Mouse (Mus musculus) induced T-regulatory cell, adult 2 months (primary cell): Measurements from ENCODE around the gene Myod1.

ENCODE experiments used
- DNase-seq: peaks from one replicate; pipeline ENCODE4 v3.0.0-alpha.2; 2012; ENCODE audit warnings: low read depth

The Myod1 gene

DNA sequence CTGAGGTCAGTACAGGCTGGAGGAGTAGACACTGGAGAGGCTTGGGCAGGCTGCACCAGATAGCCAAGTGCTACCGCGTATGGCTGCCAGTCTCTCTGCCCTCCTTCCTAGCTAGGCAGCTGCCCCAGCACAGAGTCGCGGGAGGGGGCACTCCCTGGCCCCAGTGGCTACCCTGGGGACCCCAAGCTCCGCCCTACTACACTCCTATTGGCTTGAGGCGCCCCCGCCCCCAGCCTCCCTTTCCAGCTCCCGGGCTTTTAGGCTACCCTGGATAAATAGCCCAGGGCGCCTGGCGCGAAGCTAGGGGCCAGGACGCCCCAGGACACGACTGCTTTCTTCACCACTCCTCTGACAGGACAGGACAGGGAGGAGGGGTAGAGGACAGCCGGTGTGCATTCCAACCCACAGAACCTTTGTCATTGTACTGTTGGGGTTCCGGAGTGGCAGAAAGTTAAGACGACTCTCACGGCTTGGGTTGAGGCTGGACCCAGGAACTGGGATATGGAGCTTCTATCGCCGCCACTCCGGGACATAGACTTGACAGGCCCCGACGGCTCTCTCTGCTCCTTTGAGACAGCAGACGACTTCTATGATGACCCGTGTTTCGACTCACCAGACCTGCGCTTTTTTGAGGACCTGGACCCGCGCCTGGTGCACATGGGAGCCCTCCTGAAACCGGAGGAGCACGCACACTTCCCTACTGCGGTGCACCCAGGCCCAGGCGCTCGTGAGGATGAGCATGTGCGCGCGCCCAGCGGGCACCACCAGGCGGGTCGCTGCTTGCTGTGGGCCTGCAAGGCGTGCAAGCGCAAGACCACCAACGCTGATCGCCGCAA, at the start of gene Myod1:
Gene Myod1, plus strand, starts transcription at position 303 of the 836 bp plus-strand sequence.
- no peak for DNase-seq

DNA sequence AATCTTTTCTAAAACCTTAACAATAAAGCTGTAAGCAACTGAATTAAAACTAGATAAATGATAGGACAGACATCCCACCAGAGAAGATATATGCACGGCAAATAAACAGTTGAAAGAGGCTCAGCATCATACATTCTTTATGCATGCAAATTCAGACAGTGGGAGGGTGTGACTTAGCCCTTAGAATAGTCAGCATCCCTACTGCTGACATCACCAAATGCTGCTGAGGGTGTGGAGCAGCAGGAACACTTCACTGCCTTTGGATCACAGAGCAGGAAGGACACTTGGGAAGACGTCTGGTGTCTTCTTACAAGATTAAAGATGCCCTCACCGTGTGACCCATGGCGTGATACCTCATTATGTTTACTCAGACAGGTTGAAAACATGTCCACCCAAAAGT, 48.4 kb upstream of the Myod1 start:
- DNase-seq: no peak

DNA sequence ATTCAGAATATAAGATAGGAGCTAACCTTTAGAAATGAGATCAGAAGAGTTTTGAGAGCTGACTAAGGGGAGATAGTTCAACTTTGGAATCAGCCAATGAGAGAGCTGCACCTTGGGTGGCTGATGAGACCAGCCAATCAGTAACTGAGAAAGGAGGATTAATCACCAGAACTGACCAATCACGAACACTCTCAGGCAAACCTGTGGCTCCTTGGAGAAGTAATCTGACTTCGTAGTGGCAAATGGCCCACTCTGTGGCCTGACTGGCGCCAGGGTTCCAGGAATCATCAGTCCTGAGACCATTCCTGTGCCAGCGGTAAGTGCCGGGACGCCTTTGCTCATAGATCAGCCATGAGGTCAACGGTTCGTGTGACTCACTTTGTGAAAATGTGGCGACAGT, 38.9 kb upstream of the Myod1 start:
- no peak for DNase-seq

DNA sequence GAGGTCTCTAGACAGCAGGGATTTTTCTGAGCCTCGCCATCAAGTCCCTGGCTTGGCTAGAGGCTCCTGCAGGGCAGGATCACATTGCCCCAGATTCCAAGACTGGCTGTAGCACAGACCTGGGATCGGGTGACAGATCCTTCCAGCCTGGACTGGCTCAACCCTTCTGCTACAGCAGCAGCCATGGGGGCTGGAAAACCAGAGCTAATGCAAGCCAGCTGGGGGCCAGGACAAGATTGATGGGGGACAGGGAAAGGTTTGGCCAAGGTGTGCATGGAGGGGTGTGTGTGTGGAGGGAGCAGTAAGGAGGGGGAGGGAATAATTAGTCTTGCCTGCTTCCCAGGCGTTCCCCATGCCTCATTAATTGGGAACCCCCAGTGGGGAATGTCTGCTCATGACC, 36.5 kb upstream of the Myod1 start:
- no peak for DNase-seq

- DNase-seq: no peak
Observed at GRCm38 (mm10) chr7:46340295-46340694, 36.0 kb upstream of the Myod1 start.

DNA sequence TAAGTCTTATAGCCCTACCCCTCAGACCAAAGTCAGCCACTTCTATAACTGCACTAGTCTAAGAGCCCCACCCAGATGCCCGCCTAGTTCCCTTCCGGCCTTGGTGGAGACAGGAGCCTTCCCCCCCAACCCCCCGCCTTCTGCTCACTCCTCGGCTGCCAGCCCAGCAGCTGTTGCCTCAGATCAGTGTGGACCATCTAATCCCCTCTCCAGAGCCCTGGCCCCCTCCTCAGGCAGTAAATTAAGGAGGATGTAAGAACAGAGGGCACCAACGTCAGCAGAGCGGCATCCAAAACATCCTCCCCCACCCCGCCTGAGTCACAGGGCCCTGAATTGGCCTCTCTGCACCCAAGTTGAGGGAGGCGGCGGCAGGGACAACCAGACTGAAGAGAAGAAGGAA, 34.8 kb upstream of the Myod1 start:
- no peak for DNase-seq

DNA sequence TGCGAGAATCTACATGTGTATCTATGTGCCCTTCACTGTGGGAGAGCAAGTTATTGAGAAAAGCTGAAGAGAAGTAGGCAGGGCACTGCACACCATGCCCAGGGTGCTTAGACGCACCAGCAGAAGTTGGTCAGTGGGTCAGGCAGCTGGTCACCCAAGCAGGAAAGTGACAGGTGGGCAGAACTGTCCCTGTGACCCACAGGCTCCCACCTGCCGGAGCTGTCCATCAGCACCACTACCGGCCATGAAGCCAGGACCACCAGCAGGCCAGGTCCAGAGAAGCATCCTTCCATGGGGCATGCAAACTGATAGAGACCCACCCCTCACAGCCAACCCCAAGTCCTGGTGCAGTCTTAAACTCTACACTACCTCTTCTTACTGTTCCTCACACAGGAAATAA, 28.6 kb upstream of the Myod1 start:
- DNase-seq: no peak

- no peak for DNase-seq
Observed at GRCm38 (mm10) chr7:46348813-46349212, 27.5 kb upstream of the Myod1 start.

DNA sequence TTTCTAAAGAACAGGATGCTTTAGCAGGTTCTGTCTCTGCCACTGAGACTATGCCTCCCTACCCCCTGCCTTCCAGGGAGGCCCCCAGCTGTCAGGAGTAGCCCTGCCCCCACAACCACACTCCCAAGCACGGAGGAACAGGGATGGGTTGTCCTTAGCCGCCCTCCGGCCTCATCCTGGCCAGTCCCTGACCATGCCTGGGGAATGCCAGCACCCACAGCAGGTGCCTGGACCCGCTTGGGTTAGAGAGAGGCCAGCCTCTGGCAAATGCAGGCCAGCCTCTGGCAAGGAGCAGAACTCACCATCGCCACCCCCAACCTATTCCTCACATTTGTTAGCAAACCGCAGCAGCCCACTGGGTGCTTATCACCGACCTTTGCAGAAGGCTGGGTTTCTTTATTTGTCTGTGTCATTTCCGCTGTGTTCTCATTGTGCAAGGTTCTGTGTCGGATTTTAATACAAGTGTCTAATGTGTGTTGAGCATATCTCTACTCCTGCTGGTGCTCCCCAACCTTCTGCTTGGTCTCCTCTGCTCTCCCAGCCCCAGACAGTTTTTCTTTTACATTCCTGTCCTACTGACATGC, 26.1 kb upstream of the Myod1 start:
- DNase-seq: no peak

GRCm38 (mm10) chr7:46352748-46353147, 23.5 kb upstream of the Myod1 start:
- DNase-seq: no peak

- no peak for DNase-seq
Observed at GRCm38 (mm10) chr7:46353216-46353615, 23.1 kb upstream of the Myod1 start.

DNA sequence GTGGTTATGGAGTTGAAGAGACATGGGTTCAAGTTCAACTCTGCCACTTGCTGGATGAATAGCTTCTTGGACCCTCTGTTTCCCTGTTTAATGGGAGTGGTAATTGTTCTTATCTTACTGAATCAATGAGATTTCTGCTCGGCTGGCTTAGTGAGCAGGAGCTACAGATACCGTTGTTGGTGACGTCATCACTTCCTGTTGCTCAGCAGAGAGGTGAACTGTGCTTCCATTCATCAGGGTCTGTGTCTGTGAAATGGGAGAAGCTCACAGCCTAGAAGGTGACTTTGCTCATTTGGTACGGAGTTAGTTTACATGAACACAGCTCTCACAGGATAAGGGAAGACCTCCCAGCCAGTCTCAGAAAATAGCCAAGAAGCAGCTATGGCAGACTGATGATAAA, 22.4 kb upstream of the Myod1 start:
- DNase-seq: peak; percentile 32

- DNase-seq: no peak
Observed at GRCm38 (mm10) chr7:46361776-46362175, 14.5 kb upstream of the Myod1 start.

DNA sequence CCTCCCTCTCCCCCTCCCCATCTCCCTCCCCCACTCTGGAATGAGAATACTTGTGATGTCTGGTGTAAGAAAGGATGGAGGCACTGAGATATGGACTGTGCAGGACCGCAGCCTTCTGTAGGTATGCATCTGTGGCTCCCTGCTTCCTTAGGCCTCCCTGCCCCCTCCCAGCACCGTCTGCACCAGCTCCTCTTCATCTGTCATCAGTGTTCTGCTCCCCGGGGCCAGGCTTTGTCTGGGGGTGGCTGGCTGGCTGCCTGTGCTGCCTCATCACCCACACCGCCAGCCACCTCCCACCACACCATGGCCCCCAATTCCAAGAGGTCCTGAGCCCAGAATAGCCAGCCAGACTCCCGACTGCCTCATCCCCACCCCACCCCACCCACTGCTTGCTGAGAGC, 12.1 kb upstream of the Myod1 start:
- no peak for DNase-seq

- DNase-seq: no peak
Observed at GRCm38 (mm10) chr7:46365810-46366209, 10.5 kb upstream of the Myod1 start.

GRCm38 (mm10) chr7:46371104-46371503, 5.2 kb upstream of the Myod1 start:
- DNase-seq: no peak

- no peak for DNase-seq
Observed at GRCm38 (mm10) chr7:46377008-46377346, 703 bp downstream of the Myod1 start.

GRCm38 (mm10) chr7:46378123-46378522, 1.8 kb downstream of the Myod1 start:
- DNase-seq: no peak

DNA sequence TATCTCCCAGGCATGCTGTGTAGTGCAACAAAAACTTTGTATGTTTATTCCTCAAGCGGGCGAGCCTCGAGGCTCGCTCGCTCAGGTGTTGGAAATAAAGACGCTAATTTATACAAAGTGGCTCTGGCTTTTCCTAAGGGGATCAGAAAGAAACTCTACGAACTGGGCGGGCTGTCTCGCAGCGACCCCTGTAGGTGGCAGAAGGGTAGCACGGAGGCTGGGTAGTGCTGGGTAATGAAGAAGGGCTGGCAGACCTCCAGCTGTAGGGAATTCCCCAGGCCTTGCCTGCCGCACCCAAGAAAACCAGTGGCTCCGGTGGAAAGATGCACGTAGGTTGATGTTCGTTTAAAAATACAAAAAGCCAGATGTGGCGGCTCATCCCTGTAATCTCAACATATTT, 2.7 kb downstream of the Myod1 start:
- DNase-seq: peak; percentile 76

GRCm38 (mm10) chr7:46380625-46381024, 4.4 kb downstream of the Myod1 start:
- no peak for DNase-seq

DNA sequence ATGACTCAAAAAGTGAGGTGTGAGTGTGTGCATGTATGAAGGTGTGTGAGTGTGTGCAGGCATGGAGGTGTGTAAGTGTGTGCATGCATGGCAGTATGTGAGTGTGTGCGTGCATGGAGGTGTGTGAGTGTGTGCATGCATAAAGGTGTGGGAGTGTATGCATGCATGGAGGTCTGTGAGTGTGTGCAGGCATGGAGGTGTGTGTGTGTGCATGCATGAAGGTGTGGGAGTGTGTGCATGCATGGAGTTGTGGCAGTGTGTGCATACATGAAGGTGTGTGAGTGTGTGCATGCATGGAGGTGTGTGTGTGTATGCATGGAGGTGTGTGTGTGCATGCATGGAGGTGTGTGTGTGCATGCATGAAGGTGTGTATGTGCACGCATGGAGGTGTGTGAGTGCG, 11.2 kb downstream of the Myod1 start:
- DNase-seq: no peak

DNA sequence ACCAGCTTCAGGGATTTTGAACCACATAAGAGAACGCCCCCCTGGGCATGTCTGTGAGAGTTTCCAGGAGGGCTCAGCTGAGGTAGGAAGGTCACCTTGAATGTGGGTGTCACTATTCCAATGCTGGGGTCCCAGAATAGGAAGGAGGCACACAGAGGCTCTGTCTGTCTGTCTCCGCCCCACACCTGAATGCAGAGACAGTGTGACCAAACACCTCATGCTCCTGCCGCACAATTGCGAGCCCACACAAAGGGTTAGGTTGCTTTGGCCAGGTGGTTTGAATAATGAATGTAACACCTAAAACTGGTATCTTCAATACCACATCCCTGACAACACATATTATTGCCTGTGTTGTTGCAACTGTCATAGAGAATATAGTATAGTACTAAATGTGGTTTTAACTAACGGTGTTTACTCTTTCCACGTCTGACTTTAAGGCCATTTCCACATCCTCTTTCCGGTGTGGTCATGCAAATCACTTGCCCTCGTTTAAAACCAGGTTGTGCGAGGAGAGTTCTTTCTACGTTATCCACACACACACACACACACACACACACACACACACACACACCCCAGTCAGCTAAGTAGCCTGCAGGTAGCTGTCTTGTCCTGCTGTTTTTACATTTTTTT, 13.3 kb downstream of the Myod1 start:
- peak; percentile 86 for DNase-seq

GRCm38 (mm10) chr7:46390226-46390625, 14.0 kb downstream of the Myod1 start:
- DNase-seq: no peak
